24 mouse cellular contexts compared by ENCODE assay signal in the genomic region with DNA sequence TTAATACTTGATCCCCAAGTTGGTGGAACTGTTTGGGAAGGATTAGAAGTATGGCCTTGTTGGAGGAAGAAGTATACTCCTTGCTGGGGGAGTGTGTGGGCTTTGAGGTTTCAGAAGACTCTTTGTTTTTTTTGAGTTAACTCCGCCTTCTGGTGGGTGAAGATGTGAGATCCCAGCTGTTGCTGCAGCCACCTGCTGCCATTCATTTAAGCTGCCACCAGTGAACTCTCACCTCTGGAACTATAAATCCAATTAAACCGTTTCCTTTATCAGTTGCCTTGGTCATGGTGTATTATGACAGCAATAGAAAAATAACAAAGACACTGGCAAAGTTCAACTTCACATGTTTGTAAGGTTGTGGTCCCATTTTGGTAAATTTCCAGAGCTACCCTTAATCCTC. TPM values are rescaled to one million over a fixed set of nuclear protein-coding genes. Genes with fewer than 3 reads are reported as not detected.
DNase-seq lines count a peak whose midpoint lies in the region; TF ChIP-seq lines count a peak whose summit lies in the region.
"Had no signal": no experiment of that assay in that cellular context is flagged by ENCODE, and none has a peak within 500 bp of the region (broad histone marks: within the 10 kb centered on the region; RNA-seq: fewer than 3 reads in every experiment).

No protein-coding gene starts in this region.

- WGBS in thymus, adult 2 months = 89% methylated on average over 2 of the region's 2 CpGs

- no peak overlapping the region for H3K4me3 ChIP-seq in thymus, adult 2 months (ENCODE audit: control insufficient read depth, insufficient read depth, low read length)
- H3K4me3 ChIP-seq: embryonic facial prominence, embryonic 12.5 days; embryonic facial prominence, embryonic 15.5 days; hindbrain, embryonic 10.5 days; hindbrain, embryonic 13.5 days; intestine, embryonic 15.5 days had no signal

- H3K4me1 ChIP-seq in thymus, adult 2 months (replicated peaks; ENCODE audit: control insufficient read depth, insufficient read depth, low read length) = no peaks in the 10 kb centered on the region

- TF ChIP-seq POLR2A in thymus, adult 2 months (IDR thresholded peaks at IDR 0.05; ENCODE audit: control insufficient read depth, extremely low read depth, insufficient read depth, low read length, poor library complexity) = no peak

- H3K27ac ChIP-seq in thymus, adult 2 months (ENCODE audit: control insufficient read depth, insufficient read depth, low read length) = no peak overlapping the region
- H3K27ac ChIP-seq: hindbrain, embryonic 10.5 days; hindbrain, embryonic 13.5 days; intestine, embryonic 15.5 days had no signal

- no peak for TF ChIP-seq CTCF in thymus, adult 2 months (IDR thresholded peaks at IDR 0.05; ENCODE audit: borderline replicate concordance, control insufficient read depth, extremely low read depth, insufficient read depth, low read length, poor library complexity)

- peak; percentile 43 for DNase-seq in heart, adult 11 months
- DNase-seq in heart, postnatal 4 days = no peak
- DNase-seq in embryo, embryonic 10.5 days (ENCODE audit: low spot score) = peak; percentile 57
- peak; percentile 31 for DNase-seq in forelimb bud, embryonic 11.5 days (ENCODE audit: low read depth, low spot score)
- DNase-seq in right cerebral cortex, postnatal 36 days (ENCODE audit: low spot score in 2 of 2) = no peak
- no peak for DNase-seq in lung, adult 18-20 months
- DNase-seq in thymus, adult 2 months = no peak
- DNase-seq: adrenal gland, adult 8-10 months; adrenal gland, postnatal 25 days; B cell, adult 2 months; cerebellum, adult 11-12 months; cerebellum, adult 8-10 months; cerebellum, postnatal 10 days; cerebellum, postnatal 36 days; forebrain, postnatal 0 days; gastrocnemius, postnatal 25 days had no signal

- H3K27me3 ChIP-seq in thymus, adult 2 months (ENCODE audit: control insufficient read depth, insufficient read depth, low read length) = no peaks in the 10 kb centered on the region
- H3K27me3 ChIP-seq: embryonic facial prominence, embryonic 12.5 days; embryonic facial prominence, embryonic 15.5 days; hindbrain, embryonic 13.5 days; intestine, embryonic 15.5 days had no signal

- no peaks in the 10 kb centered on the region for H3K36me3 ChIP-seq in thymus, adult 2 months (ENCODE audit: control insufficient read depth, insufficient read depth, low read length)
- H3K36me3 ChIP-seq: embryonic facial prominence, embryonic 12.5 days; embryonic facial prominence, embryonic 15.5 days; hindbrain, embryonic 10.5 days; hindbrain, embryonic 13.5 days; intestine, embryonic 15.5 days had no signal

RNA-seq across cellular contexts. Expression of a gene that starts 46.6 kb away (rescaled TPM):
- 10 to 100 TPM; 53.5 to 56.8 TPM for total RNA-seq in heart, postnatal 4 days (2021)
- polyA plus RNA-seq in thymus, adult 2 months (2012; rRNA removed) = 58.7 and 66.8 TPM in 2 replicates
- total RNA-seq: granulocyte monocyte progenitor cell, adult 5-6 weeks; MEL had no signal
- polyA plus RNA-seq: CD4-positive, CD25-positive, alpha-beta regulatory T cell, adult 4 months had no signal

Comparison
In these comparisons a context has a peak if more than half of its experiments do, and no peak if none do; other contexts are left out.
1. DNase-seq: peak in heart, adult 11 months (single experiment), embryo, embryonic 10.5 days (single experiment) and forelimb bud, embryonic 11.5 days (single experiment); none in heart, postnatal 4 days (single experiment), right cerebral cortex, postnatal 36 days (0 of 2), lung, adult 18-20 months (0 of 2) and thymus, adult 2 months (single experiment).